Mouse (Mus musculus) spleen, postnatal 36 days (tissue): ENCODE results near the gene Sdhaf2.
"Not testable (repeated sequence)": the region's sequence is repeated elsewhere in the genome, so short reads cannot be mapped to it uniquely, and the experiment has no call there.

ENCODE experiments used
- DNase-seq, 2 experiments: peaks; one replicate each; pipeline ENCODE4 v3.0.0; 2022; ENCODE audit warnings: low spot score in 2 of 2, mixed read lengths in 1 of 2

Sdhaf2 gene

GRCm38 (mm10) chr19:10525910-10526309 lies at the start of gene Sdhaf2:
TSS of gene Sdhaf2 (minus strand) at chr19:10526142.
- peak; percentile 15 to 49 for DNase-seq

- no peak for DNase-seq
Measured at GRCm38 (mm10) chr19:10569627-10570026, 43.7 kb upstream of the Sdhaf2 start.

- DNase-seq: no peak
Measured at GRCm38 (mm10) chr19:10565217-10565616, 39.3 kb upstream of the Sdhaf2 start.

- DNase-seq: no peak
Measured at GRCm38 (mm10) chr19:10564278-10564677, 38.3 kb upstream of the Sdhaf2 start.

DNA sequence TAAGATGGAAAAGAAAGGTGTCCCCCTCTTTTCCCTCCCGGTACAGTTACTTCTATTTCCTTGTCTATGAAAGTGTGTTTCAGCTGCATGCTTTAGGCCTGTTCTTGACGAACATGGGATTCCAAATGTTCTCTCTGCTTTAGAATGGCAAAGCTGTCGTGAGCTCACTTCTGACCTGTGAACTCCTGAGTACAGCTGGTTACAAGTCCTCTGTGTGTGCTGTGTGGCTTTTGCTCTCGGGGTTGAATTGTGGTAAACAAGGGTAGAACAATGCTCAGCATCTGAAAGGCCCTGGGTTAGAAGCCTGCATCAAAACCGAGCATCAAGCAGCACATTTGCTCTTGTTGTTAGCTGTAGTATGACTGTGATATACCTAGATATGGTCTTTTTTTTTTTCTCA lies 36.4 kb upstream of the Sdhaf2 start:
- no peak for DNase-seq

DNA sequence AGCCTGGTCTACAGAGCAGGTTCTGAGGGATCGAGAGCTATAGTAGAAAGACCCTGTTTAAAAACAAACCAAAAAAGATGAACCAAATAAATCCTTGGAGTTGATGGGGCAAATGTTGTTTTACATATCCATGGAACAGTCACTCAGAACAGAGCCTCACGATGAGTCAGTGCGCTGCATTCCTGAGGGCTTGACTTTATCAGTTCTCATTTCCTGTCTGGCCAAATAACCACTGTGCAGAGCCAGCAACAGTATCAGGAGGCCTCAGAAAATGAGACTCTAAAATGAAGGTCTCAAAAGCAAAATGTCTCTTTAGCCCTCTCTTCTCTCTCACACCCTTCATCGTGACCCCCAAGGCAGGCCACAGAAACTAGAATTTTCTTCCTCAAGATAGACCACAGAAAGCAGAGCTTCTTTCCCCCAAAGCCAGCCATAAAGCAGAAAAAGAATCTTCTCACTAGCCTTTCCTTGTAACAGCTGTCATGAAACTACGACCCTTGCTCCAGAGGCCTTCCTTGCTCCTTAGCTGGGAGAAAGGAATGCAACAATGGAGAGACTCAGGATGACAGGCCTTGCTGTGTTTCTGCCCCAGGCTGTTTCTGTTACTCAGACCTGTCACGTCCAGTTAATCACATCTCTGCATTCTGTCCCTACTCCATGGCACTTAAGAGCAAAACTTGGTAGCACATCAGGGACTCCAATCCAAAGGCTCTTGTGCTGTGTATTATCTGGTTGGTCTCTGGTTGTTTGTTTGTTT lies 35.8 kb upstream of the Sdhaf2 start:
- no peak for DNase-seq

GRCm38 (mm10) chr19:10560108-10560507 lies 34.2 kb upstream of the Sdhaf2 start:
- no peak for DNase-seq

DNA sequence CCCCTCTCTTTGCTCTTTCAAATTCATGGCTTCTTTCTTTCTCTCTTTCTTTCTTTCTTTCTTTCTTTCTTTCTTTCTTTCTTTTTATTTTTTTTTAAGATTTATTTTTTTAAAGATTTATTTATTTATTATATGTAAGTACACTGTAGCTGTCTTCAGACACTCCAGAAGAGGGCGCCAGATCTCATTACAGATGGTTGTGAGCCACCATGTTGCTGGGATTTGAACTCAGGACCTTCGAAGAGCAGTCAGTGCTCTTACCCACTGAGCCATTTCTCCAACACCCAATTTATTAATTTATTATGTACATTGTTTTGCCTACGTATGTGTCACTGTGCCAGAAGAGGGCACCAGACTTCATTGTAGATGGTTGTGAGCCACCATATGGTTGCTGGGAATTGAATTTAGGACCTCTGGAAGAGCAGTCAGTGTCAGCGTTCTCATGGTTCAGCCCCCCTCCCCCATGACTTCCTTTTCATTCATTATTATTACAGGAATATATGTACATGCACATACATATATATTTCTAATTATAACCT lies 32.0 kb upstream of the Sdhaf2 start:
- DNase-seq: not testable (repeated sequence)

DNA sequence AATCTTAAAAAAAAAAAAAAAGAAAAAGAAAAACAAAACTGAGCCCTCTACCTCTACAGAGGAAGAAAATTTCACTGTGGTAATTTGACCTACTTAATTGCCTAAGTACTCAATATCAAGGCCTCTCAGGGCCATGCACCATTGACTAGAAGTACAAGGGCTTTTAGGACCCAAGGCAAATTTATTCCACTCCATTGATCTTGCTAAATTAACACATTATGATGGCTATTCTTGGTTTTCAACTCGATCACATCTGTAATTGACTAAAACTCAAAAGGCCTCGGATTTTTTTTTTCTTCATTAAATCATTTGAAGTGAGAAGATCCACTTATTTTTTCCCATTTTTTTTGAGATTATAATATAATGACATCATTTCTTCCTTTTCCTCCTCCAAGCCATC lies 31.5 kb upstream of the Sdhaf2 start:
- DNase-seq: no peak

- no peak for DNase-seq
Measured at GRCm38 (mm10) chr19:10557001-10557400, 31.1 kb upstream of the Sdhaf2 start.

GRCm38 (mm10) chr19:10555624-10556510 lies 29.9 kb upstream of the Sdhaf2 start, which contains the start of gene Tmem216:
TSS of gene Tmem216 (minus strand) at chr19:10556238.
- peak; percentile 87 to 88 for DNase-seq

- no peak for DNase-seq
Measured at GRCm38 (mm10) chr19:10539454-10539853, 13.5 kb upstream of the Sdhaf2 start.

DNA sequence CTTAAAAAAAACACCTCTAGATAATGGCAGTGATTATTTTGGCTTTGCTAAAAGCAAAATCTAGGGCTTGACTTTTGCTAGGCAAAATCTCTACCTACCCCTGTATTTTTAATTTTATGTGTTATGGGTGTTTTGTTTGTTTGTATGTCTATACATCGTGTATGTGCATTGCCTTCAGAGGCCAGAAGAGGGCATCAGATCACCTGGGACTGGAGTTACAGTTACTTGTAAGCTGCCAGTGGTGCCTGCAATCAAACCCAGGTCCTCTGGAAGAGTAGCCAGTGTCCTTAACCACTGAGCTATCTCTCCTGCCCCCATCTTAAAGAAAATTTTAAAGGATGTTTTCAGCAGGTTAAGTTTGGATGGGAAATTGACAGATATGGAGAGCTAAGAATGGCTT lies 4.1 kb upstream of the Sdhaf2 start:
- DNase-seq: no peak

DNA sequence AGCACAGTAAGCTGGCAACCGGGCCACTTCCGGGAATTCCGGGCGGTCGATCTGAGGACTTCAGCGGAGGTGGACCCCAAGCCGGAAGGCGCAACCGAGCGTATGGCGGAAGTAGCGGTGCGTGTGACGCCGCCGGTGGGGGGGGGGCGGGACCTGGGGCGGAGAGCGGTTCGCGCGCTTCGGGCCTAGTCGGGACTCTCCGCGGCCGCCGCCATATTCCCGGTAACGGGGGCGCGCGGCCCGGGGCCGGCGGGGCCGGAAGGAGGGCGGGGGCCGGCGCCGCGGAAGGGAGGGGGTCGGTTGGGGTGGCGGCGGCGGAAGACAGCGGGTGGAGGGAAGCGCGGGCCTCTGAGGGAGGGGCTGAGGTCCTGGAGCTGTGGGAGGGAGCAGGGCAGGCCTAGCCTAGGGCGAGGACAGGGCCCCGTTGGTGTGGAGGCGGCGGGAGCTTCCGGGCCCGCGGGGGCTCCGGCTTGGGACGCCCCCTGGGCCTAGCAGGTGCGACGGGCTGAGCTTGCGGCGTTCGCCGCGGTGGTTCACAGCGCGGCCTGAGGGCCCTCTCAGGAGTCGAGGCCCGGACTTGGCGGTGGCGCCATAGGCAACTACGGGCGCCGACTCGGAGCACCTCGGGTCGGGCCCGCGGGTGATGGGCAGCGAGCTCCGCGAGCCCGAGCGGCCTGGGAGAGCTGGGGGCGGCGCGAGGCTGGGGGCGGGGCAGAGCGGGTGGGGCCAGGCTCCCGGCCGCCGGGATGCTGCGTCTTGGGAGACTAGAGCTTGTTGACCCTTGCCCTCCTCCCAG lies 638 bp downstream of the Sdhaf2 start, which contains the start of gene Cpsf7:
Gene Cpsf7 (plus strand): TSS at position 161 of the 796 bp plus-strand sequence.
- DNase-seq: peak; percentile 90 to 92

DNA sequence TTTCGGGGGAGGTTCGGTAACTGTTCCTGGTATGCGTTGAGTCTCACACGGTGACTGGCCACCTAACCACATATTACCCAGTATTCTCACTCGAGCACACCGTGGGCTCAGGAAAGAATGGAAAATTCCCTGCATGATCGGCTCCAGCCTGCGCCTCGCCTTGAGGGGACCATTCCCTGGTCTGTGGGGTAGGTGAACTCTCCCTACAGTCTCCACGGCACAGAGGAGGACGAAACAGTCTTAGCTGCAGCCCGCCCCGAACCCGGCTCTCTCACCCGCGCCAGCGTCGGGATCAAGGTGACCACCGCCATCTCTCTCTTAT lies 1.2 kb downstream of the Sdhaf2 start:
- DNase-seq: no peak

DNA sequence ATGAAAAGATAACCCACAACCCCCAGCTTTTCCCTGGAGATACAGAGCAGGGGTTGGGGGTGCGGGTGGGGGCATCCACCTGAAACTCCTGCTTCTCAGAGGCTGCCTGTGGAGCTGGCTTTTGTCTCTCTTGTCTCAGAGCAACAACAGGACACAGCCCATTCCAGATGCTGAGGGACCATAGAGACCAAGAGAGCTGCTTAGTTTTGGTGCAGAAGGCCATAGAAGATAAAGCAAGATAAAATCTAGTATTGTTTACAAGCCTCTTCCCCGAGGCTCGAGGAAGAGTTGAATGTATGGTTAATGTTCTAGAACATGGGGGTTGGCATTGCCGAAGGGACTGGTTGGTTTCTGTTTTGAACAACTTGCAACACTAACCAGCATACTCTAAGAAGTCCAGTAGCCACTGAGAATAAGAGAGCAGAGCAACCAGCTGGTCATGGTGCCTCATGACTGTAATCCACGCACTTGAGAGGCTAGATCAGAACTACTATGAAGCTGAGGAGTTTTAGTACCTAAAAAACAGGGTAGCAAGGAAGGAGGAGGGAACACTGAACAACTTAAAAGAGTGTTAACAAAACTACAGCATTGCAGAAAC lies 2.4 kb downstream of the Sdhaf2 start:
- DNase-seq: no peak

GRCm38 (mm10) chr19:10521926-10522325 lies 4.0 kb downstream of the Sdhaf2 start:
- peak; percentile 40 to 48 for DNase-seq

DNA sequence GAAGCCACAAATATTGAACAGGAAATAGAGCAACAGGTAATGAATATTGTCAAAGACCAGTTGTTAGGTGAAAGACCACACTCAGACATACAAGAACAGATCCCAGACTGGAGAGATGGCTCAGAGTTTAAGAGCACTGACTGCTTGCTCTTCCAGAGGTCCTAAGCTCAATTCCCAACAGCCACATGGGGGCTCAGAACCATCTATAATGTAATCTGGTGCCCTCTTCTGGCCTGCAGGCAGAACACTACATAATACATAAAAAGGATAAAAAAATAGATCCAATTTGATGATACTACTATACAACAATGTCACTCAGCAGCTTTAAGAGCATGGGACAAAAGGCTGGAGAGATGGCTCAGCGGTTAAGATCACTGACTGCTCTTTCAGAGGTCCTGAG lies 5.6 kb downstream of the Sdhaf2 start:
- DNase-seq: no peak

GRCm38 (mm10) chr19:10510759-10511330 lies 15.1 kb downstream of the Sdhaf2 start:
- DNase-seq: no peak

GRCm38 (mm10) chr19:10502571-10502970 lies 23.4 kb downstream of the Sdhaf2 start:
- peak in 1 of 2 experiments; percentile 17 for DNase-seq

GRCm38 (mm10) chr19:10500581-10500980 lies 25.4 kb downstream of the Sdhaf2 start:
- no peak for DNase-seq
